Mouse (Mus musculus) yolk sac, embryonic 10.5 days (tissue): Measurements from ENCODE around the gene Qrich2.

Experiments
- DNase-seq: peaks from one replicate; pipeline ENCODE4 v3.0.0-alpha.2; 2017; ENCODE audit warnings: low spot score

Qrich2 gene

GRCm38 (mm10) chr11:116445596-116446307, 20.3 kb downstream of the Qrich2 start:
- peak; percentile 84 for DNase-seq

GRCm38 (mm10) chr11:116443935-116444334, 22.1 kb downstream of the Qrich2 start:
- no peak for DNase-seq

GRCm38 (mm10) chr11:116443311-116443710, 22.7 kb downstream of the Qrich2 start:
- DNase-seq = no peak

- no peak for DNase-seq
Measured at GRCm38 (mm10) chr11:116442867-116443177, 23.2 kb downstream of the Qrich2 start.

DNA sequence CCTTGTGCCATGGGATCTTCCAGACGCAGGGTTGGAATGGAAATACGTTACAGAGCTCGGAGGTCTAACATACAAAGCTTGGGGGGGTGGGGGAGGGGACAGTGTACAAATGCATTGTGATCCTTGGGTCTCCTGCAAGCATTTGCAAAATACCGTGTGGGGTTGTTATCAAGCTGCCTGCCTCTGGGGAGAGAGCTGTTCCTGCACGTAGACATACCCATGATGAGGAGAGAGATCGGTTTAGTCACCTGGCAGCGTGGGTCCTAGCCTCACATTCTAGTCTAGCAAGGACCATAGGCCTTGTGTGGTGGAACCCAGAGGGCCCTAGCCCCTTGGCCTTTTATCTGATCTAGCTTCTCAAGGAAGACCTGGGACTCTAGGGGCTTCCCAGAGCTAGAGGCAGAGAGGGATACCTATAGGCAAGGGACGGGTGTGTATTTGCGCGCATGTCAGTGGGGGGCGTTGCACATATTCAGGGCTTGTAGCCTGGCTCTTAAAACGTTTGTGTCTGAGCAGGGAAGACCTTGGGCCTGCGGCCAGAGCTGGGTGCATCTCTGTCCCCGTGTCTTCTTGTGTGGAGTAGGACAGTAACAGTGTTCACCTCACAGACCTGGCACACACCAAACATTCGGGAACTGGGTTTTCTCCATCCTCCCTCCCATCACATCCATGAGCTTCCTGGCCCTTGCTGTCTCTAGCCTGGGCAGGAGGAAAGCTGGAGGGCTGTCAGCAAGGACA, 23.7 kb downstream of the Qrich2 start:
- no peak for DNase-seq

DNA sequence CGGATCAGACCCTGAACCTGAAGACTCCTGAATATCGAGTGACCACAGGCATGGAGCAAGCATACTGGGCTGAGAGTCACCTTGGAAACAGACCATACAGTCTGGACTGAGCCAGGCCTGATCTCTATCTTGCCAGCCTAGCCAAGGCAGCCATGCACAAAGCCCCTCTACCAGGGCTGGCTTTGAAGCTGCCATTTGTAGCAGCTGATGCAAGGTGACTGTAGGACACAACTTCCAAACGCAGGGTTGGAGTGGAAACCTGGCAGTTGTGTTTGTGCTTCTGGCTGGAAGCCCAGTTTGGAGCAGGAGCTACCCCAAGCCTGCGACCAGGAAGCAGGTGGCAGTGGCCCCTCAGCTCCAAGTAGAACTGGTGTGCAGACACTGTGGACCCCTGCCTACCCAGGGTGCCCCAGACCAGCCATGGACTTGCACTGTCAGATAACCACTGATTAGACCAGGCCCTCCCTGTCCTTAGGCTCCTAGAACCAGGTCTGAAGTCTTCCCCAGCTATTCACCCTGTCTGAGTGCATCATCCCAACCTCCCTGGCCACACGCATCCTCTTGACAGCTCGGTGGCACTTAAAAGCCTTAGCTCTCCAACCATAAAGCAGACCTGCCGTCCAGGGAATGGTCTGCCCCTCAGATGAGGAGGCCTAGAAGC, 25.5 kb downstream of the Qrich2 start:
- no peak for DNase-seq

GRCm38 (mm10) chr11:116439269-116440240, 26.5 kb downstream of the Qrich2 start:
- DNase-seq = no peak

DNA sequence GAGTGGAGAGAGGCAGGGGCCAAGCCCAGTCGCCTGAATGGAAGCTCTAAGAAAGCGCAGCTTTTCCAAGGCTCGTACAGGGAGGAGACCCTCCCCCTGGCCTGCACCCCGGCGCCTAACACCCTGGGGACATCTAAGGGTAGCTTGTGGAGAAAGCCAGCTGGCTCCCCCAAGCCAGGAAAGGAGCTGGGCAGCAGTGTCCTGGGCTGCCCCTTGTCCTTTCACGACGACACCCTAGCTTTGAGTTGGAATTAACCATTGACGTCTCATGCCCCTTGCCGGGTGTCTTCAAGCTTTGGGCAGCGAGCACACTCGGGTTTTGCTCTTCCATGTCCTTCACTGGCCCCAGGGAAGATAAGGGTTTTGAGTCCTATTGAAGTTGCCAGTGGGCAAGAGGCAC, 28.5 kb downstream of the Qrich2 start:
- DNase-seq = no peak

DNA sequence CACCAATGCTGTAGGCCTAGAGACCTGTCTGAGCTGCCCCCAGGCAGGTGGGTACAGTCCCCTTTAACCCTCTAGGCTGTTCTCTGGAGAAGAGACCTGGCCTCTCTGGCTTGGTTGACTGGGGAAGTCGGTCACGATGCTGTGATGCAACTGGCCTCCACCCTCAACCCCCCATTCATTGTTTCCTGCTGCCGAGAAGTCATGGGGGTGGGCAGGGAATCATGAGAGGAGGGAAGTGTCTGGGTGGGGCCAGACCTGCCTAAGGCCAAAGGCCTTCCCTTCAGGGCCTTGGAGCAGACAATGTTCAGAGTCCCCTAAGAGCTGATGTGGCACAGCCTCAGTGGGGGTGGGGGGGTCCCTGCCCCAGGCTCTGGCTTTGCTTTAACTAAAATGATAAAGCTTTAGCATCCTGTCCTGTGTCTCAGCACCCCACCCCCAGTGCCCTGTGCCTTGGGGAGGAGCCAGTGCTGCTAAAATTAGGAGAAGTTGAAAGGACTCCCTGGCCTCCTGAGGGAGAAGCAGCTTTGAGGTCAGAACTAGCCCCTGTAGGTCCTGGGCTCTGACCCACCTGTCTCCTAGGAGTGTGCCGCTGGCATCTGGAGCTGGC, 29.2 kb downstream of the Qrich2 start:
- peak; percentile 90 for DNase-seq

- DNase-seq = peak; percentile 26
Measured at GRCm38 (mm10) chr11:116435992-116436724, 29.9 kb downstream of the Qrich2 start.

DNA sequence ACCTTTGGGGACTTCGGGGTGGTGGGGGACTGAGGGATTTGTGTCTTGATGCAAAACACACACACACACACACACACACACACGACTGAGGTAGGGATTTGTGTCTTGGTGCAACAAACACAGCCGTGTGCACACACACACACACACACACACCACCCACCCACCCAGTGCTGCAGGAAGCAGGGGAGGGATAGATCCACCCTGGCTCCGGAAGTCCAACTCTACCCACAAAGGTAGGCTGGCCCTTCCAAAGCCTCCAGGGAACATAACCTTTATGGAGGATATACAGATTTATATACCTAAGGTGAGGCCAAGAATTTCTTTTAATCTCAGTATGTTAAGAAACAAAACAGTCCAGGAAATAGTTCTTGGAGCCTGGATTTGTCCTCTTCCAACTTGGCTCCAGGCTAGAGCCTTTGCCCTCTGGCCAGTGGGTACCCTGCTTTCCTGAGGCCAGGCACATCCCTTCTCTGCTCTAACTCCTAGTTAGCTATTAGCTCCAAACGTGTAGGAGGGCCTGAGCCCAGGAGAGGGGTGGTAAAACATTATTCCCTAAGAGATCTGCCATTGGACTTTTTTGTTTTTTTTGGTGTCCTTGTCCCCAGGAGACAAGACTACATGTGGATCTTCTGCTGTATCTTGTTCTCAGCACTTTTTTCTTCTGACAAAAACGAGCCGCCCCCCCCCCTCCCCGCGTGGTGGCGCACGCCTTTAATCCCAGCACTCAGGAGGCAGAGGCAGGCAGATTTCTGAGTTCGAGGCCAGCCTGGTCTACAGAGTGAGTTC, 30.9 kb downstream of the Qrich2 start:
- no peak for DNase-seq

GRCm38 (mm10) chr11:116434287-116434966, 31.6 kb downstream of the Qrich2 start:
- DNase-seq = peak; percentile 75

DNA sequence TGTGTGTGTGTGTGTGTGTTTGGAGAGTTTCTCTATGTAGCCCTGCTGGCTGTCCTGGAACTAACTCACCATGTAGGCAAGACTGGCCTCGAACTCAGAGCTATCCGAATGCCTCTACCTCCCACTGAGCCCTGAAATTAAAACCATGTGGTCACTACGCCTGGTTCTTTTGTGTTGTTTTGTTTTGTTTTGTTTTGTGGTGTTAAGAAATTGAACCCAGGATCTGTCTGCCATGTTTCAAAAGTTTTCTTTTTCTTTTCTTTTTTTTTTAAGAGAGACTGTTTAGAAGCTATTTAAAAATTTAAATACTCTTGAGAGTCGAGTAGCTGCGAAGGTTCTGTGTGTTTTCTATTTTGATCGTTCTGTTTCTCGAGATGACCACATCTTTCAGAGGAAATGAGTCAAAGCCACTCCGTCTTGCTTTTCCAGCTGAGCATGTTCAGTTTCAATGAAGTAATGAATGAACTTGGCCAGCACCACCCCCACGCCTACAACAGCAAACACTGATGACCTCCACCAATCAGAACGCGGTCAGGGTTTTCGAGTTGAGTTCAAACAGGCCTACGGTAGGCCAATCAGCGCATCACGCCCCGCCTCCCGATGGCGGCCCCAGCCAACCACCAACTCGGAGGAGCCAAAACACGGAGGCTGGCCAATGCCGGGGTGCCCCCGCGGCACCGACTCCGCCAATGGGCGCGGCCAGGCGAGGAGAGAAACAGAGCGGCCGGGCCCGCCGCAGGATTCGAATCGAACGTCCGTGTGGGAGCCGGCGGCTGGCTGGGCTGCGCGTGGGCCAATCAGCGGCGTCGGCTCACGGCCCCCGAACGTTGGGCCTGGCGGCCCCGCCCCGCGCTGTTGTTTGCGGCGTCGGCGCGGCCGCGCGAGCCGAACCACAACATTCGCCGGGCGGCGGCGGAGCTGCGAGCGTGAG, 32.4 kb downstream of the Qrich2 start, which contains the start of gene Ubald2:
Gene Ubald2, plus strand, starts transcription at position 739 of the 931 bp plus-strand sequence.
- peak; percentile 100 for DNase-seq

- no peak for DNase-seq
Measured at GRCm38 (mm10) chr11:116432593-116433355, 33.3 kb downstream of the Qrich2 start.

DNA sequence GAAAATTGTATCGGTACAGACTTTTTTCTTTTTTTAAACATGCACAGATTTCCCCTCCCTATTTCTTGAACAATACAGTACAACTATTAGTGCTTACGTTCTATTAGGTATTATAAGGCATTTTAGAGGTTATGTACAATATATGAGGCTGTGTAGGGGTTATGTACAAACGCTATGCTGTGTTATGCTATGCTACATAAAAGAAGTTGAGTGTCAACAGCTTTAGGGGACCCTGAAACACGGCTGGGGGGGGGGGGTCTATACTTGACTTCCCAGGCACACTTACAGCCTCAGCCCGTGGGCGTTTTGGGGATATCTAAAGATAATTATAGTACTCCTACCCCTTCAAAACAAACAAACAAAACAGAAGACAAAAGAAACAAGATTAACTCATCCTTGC, 33.9 kb downstream of the Qrich2 start:
- DNase-seq = no peak

- DNase-seq = peak; percentile 84
Measured at GRCm38 (mm10) chr11:116431428-116432077, 34.5 kb downstream of the Qrich2 start.
